Mouse (Mus musculus) brain, embryonic 14.5 days (tissue): ENCODE data around the gene Gstp3.

Experiments used
- CTCF ChIP-seq: fragments of 200-500 bp; IDR thresholded peaks from 2 replicates; pipeline ENCODE4 v1.5.1; 2012; ENCODE audit warnings: inconsistent platforms, mild to moderate bottlenecking, moderate library complexity, borderline replicate concordance; ENCODE audit not compliant: insufficient read depth, insufficient read length; ENCODE audit errors: extremely low read depth
- POLR2A ChIP-seq: fragments of 200-500 bp; IDR thresholded peaks from 2 replicates; pipeline ENCODE4 v1.6.1; 2012; ENCODE audit warnings: mild to moderate bottlenecking, inconsistent platforms, borderline replicate concordance; ENCODE audit not compliant: poor library complexity, insufficient read depth, insufficient read length, severe bottlenecking; ENCODE audit errors: extremely low read depth

- TF ChIP-seq CTCF (no peak), POLR2A (no peak)
Observed at GRCm38 (mm10) chr19:4106654-4107053, 47.3 kb upstream of the Gstp3 start.
